In the genomic region with DNA sequence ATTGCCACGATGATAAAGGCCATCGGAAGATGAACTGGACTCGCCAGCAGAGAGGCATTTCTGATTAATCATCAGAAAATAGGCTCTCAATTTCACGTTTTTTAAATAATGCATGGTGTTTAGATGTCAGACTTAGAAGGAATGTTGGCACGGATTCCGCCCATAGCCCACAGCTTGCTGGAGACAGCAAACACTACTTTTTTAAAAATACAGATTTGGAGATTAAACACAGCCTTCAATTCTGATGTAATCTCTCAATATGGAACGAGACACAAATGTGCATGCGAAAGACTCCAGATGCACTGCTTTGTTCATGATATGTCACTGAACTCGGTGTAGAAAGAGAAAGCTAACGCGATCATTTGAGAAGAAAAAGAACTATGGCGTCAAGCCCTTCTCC, we compare ENCODE assay signal across 22 mouse cellular contexts. TPM values are rescaled to one million over a fixed set of nuclear protein-coding genes. Genes with fewer than 3 reads are reported as not detected.
A peak's percentile ranks its signal among the peaks of the same experiment; 100 is the strongest.
DNase-seq lines count a peak whose midpoint lies in the region; ATAC-seq and TF ChIP-seq lines count a peak whose summit lies in the region.
"Had no signal": no experiment of that assay in that cellular context is flagged by ENCODE, and none has a peak within 500 bp of the region (broad histone marks: within the 10 kb centered on the region; RNA-seq: fewer than 3 reads in every experiment).

No protein-coding gene starts in this region.

- no peaks in the 10 kb centered on the region for H3K27me3 ChIP-seq in embryonic facial prominence, embryonic 13.5 days
- no peaks in the 10 kb centered on the region for H3K27me3 ChIP-seq in embryonic facial prominence, embryonic 10.5 days (replicated peaks; ENCODE audit: low read depth, poor library complexity, severe bottlenecking)
- H3K27me3 ChIP-seq in lung, postnatal 0 days (replicated peaks; ENCODE audit: insufficient read depth, low read length), result no peaks in the 10 kb centered on the region
- H3K27me3 ChIP-seq: embryonic facial prominence, embryonic 15.5 days; forebrain, embryonic 15.5 days; heart, embryonic 13.5 days; hindbrain, embryonic 12.5 days had no signal

- 55% methylated on average over 12 of the region's 12 CpGs for WGBS in embryonic facial prominence, embryonic 13.5 days
- WGBS in embryonic facial prominence, embryonic 10.5 days, result 92% methylated on average over 12 of the region's 12 CpGs
- 70% methylated on average over 12 of the region's 12 CpGs for WGBS in lung, postnatal 0 days

- no peak overlapping the region for H3K4me3 ChIP-seq in embryonic facial prominence, embryonic 13.5 days
- H3K4me3 ChIP-seq in embryonic facial prominence, embryonic 10.5 days, result no peak overlapping the region
- H3K4me3 ChIP-seq in lung, postnatal 0 days (ENCODE audit: low read depth, low read length), result no peak overlapping the region
- H3K4me3 ChIP-seq: embryonic facial prominence, embryonic 15.5 days; forebrain, embryonic 15.5 days; heart, embryonic 13.5 days; hindbrain, embryonic 12.5 days had no signal

- H3K4me2 ChIP-seq in embryonic facial prominence, embryonic 13.5 days, result no peak overlapping the region; the same call in 1 of the 2 replicates
- H3K4me2 ChIP-seq in lung, postnatal 0 days (replicated peaks; ENCODE audit: low read depth, low read length), result no peak overlapping the region
- H3K4me2 ChIP-seq: embryonic facial prominence, embryonic 15.5 days; forebrain, embryonic 15.5 days; heart, embryonic 13.5 days; hindbrain, embryonic 12.5 days had no signal

- DNase-seq in embryonic facial prominence, embryonic 10.5 days (ENCODE audit: low spot score), result no peak
- DNase-seq in layer of hippocampus, adult 9-11 months, result peak; percentile 27
- no peak for DNase-seq in layer of hippocampus, postnatal 10 days (ENCODE audit: low spot score in 2 of 2)
- peak; percentile 52 for DNase-seq in lung, postnatal 0 days (ENCODE audit: low spot score)
- DNase-seq in lung, postnatal 14 days, result no peak
- no peak for DNase-seq in urinary bladder, postnatal 4 days (ENCODE audit: low spot score in 2 of 2)
- DNase-seq: adrenal gland, postnatal 10 days; B cell, adult 2 months; cerebellum, adult 11-12 months; cerebellum, adult 9-10 months; cerebellum, postnatal 25 days; gastrocnemius, postnatal 36 days; heart, adult 11 months; heart, postnatal 36 days had no signal

- peaks cover 11% of the 10 kb centered on the region for H3K36me3 ChIP-seq in embryonic facial prominence, embryonic 13.5 days
- peaks cover 13% of the 10 kb centered on the region for H3K36me3 ChIP-seq in embryonic facial prominence, embryonic 10.5 days (replicated peaks)
- no peaks in the 10 kb centered on the region for H3K36me3 ChIP-seq in lung, postnatal 0 days (ENCODE audit: insufficient read depth, low read length)
- H3K36me3 ChIP-seq: forebrain, embryonic 15.5 days; G1E had no signal

- no peak for TF ChIP-seq EP300 in lung, postnatal 0 days (IDR thresholded peaks at IDR 0.05)

- H3K27ac ChIP-seq in embryonic facial prominence, embryonic 13.5 days, result 0 out of 2 replicates have a peak overlapping the region, but pooled peaks have one; percentile 4
- H3K27ac ChIP-seq in embryonic facial prominence, embryonic 10.5 days (replicated peaks), result no peak overlapping the region
- H3K27ac ChIP-seq in lung, postnatal 0 days (ENCODE audit: low read length), result no peak overlapping the region
- H3K27ac ChIP-seq: embryonic facial prominence, embryonic 15.5 days; forebrain, embryonic 15.5 days; heart, embryonic 13.5 days; hindbrain, embryonic 12.5 days had no signal

- no peak overlapping the region for H3K9ac ChIP-seq in embryonic facial prominence, embryonic 13.5 days
- no peak overlapping the region for H3K9ac ChIP-seq in lung, postnatal 0 days (replicated peaks; ENCODE audit: low read depth)
- H3K9ac ChIP-seq: embryonic facial prominence, embryonic 15.5 days; forebrain, embryonic 15.5 days; heart, embryonic 13.5 days; hindbrain, embryonic 12.5 days had no signal

- peaks cover 11% of the 10 kb centered on the region for H3K9me3 ChIP-seq in embryonic facial prominence, embryonic 13.5 days
- H3K9me3 ChIP-seq in embryonic facial prominence, embryonic 10.5 days, result peaks cover 11% of the 10 kb centered on the region
- H3K9me3 ChIP-seq in lung, postnatal 0 days (ENCODE audit: low read length), result no peaks in the 10 kb centered on the region
- H3K9me3 ChIP-seq: forebrain, embryonic 15.5 days had no signal

- no peak for ATAC-seq in embryonic facial prominence, embryonic 13.5 days (ENCODE audit: insufficient number of reproducible peaks, insufficient read depth, low FRiP score, low TSS enrichment, low read depth)
- ATAC-seq in lung, postnatal 0 days, result no peak
- ATAC-seq: CD4-positive, CD25-positive, alpha-beta regulatory T cell, adult 4 months; forebrain, embryonic 15.5 days; hindbrain, embryonic 16.5 days had no signal

- no peak for TF ChIP-seq CTCF in lung, postnatal 0 days (IDR thresholded peaks at IDR 0.05)

- peaks cover 8% of the 10 kb centered on the region; the same call in 1 of the 2 replicates for H3K4me1 ChIP-seq in embryonic facial prominence, embryonic 13.5 days
- H3K4me1 ChIP-seq in embryonic facial prominence, embryonic 10.5 days, result no peaks in the 10 kb centered on the region
- H3K4me1 ChIP-seq in lung, postnatal 0 days (ENCODE audit: insufficient read depth, low read depth, low read length), result no peaks in the 10 kb centered on the region
- H3K4me1 ChIP-seq: forebrain, embryonic 15.5 days; hindbrain, embryonic 12.5 days had no signal

RNA-seq across cellular contexts. Expression of gene Kcnmb4, which starts 38.2 kb away (rescaled TPM):
- polyA plus RNA-seq in embryonic facial prominence, embryonic 13.5 days (2015; fragmentation: Nextera tagmentation; extraction: Ambion mirVana), result 14.7 and 16.8 TPM in 2 replicates
- polyA plus RNA-seq in embryonic facial prominence, embryonic 10.5 days (2016; fragmentation: Nextera tagmentation; extraction: Ambion mirVana), result 7.0 and 10.6 TPM in 2 replicates
- 10 to 100 TPM; 80.0 to 80.3 TPM for total RNA-seq in layer of hippocampus, postnatal 10 days (2021)
- polyA plus RNA-seq in lung, postnatal 0 days (2015; fragmentation: Nextera tagmentation; extraction: Ambion mirVana), result 2.8 and 3.3 TPM in 2 replicates
- total RNA-seq: gastrocnemius, postnatal 36 days had no signal
- polyA plus RNA-seq: G1E had no signal

Comparison
In these comparisons a context has a peak if more than half of its experiments do, and no peak if none do; other contexts are left out.
1. DNase-seq: peak in layer of hippocampus, adult 9-11 months (single experiment) and lung, postnatal 0 days (single experiment); none in embryonic facial prominence, embryonic 10.5 days (single experiment), layer of hippocampus, postnatal 10 days (0 of 2), lung, postnatal 14 days (single experiment) and urinary bladder, postnatal 4 days (0 of 2).